ENCODE assay signal across 11 mouse cellular contexts in the genomic region with DNA sequence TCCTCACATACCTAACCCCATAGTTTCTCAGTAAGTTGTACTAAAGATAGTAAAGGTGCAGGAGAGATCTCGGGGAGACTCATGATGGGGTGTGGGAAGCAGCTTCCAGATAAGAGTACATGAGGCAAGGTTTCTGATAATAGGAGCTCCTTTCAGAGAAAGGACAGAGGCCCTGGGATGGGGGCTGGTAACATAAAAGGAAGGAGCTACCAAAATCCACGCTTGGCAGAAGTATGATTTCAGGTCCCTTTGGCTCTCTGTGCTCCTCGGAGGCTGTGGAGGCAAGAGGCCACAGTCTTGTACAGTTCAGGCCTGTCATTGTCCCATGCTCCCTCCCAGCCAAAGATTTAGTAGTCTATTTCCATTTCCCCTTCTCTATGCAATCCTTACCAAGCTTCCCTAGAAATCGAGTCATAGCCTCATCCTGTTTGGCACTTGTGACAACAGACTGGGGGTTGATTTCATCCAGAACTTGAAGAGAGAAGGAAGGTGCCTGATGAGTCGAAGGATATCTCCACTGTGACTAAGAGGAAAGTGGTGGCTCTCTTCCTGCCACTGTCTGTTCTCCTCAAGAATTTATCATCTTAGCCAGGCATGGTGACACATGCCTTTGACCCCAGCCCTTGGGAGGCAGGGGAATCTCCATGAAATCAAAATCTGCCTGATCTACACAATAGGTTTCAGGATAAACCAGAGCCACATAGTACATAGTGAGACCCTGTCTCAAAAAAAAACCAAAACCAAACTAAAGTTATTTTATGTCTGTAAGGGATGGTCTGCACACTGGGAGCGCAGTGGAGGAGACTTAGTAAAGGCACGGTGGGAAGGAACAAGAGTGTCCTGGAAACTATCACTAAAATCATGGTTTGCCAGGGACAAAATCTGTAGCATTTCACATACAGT. TPM values are rescaled to one million over a fixed set of nuclear protein-coding genes. Genes with fewer than 3 reads are reported as not detected.
DNase-seq lines count a peak whose midpoint lies in the region; ATAC-seq and TF ChIP-seq lines count a peak whose summit lies in the region.
"Had no signal": no experiment of that assay in that cellular context is flagged by ENCODE, and none has a peak within 500 bp of the region (broad histone marks: within the 10 kb centered on the region; RNA-seq: fewer than 3 reads in every experiment).

No protein-coding gene starts in this region.

- H3K9ac ChIP-seq in forebrain, postnatal 0 days, result no peak overlapping the region
- H3K9ac ChIP-seq in liver, embryonic 16.5 days (ENCODE audit: low read depth, low read length), result peak overlapping the region; percentile 93

- DNase-seq in forebrain, postnatal 0 days, result no peak
- no peak for DNase-seq in gastrocnemius, adult 18-20 months (ENCODE audit: low spot score)
- DNase-seq in urinary bladder, postnatal 36 days (ENCODE audit: low spot score in 2 of 2), result no peak
- DNase-seq in urinary bladder, adult 18-20 months (ENCODE audit: low spot score in 2 of 2), result no peak
- DNase-seq: B cell, adult 2 months; cerebellum, adult 2 months; layer of hippocampus, adult 9-11 months had no signal

- no peak for ATAC-seq in erythroblast, adult 5-6 weeks (replicated peaks; ENCODE audit: low FRiP score, poor library complexity, severe bottlenecking)
- ATAC-seq in forebrain, postnatal 0 days, result no peak
- peak; percentile 16; the same call in 1 of the 2 replicates for ATAC-seq in liver, embryonic 16.5 days (ENCODE audit: low read depth)

- 89% methylated on average over 7 of the region's 7 CpGs for WGBS in forebrain, postnatal 0 days
- 28% methylated on average over 7 of the region's 7 CpGs for WGBS in liver, embryonic 16.5 days (ENCODE audit: insufficient replicate concordance)

- no peaks in the 10 kb centered on the region; the same call in 1 of the 2 replicates for H3K36me3 ChIP-seq in erythroblast, embryonic 14.5 days (ENCODE audit: control insufficient read depth)
- no peaks in the 10 kb centered on the region for H3K36me3 ChIP-seq in E14TG2a.4 (ENCODE audit: insufficient read depth, low read length)
- no peaks in the 10 kb centered on the region for H3K36me3 ChIP-seq in forebrain, postnatal 0 days (ENCODE audit: insufficient read depth)
- no peaks in the 10 kb centered on the region for H3K36me3 ChIP-seq in liver, embryonic 16.5 days (ENCODE audit: control insufficient read depth, insufficient read depth)

- peaks cover 84% of the 10 kb centered on the region for H3K4me1 ChIP-seq in erythroblast, embryonic 14.5 days (ENCODE audit: control insufficient read depth)
- peaks cover 48% of the 10 kb centered on the region for H3K4me1 ChIP-seq in E14TG2a.4 (replicated peaks; ENCODE audit: low read depth, low read length)
- peaks cover 5% of the 10 kb centered on the region; the same call in 1 of the 2 replicates for H3K4me1 ChIP-seq in forebrain, postnatal 0 days (ENCODE audit: insufficient read depth)
- H3K4me1 ChIP-seq in liver, embryonic 16.5 days (ENCODE audit: control insufficient read depth, low read depth, low read length), result peaks cover 65% of the 10 kb centered on the region

- H3K4me3 ChIP-seq in erythroblast, embryonic 14.5 days (replicated peaks), result peak overlapping the region; percentile 81
- peak overlapping the region; percentile 86; the same call in 1 of the 2 replicates for H3K4me3 ChIP-seq in E14TG2a.4 (replicated peaks; ENCODE audit: low read length)
- H3K4me3 ChIP-seq in forebrain, postnatal 0 days (ENCODE audit: low read depth, low read length), result no peak overlapping the region
- H3K4me3 ChIP-seq in liver, embryonic 16.5 days (ENCODE audit: low read depth, low read length), result peak overlapping the region; percentile 76

- TF ChIP-seq CTCF in E14TG2a.4 (conservative IDR thresholded peaks at IDR 0.05; ENCODE audit: low read length), result no peak
- TF ChIP-seq CTCF in forebrain, postnatal 0 days (IDR thresholded peaks at IDR 0.05; ENCODE audit: low read depth), result no peak

- H3K9me3 ChIP-seq in erythroblast, embryonic 14.5 days (ENCODE audit: control insufficient read depth, low read length), result no peaks in the 10 kb centered on the region
- H3K9me3 ChIP-seq in E14TG2a.4 (ENCODE audit: low read length), result no peaks in the 10 kb centered on the region
- H3K9me3 ChIP-seq in forebrain, postnatal 0 days (ENCODE audit: low read length), result no peaks in the 10 kb centered on the region
- no peaks in the 10 kb centered on the region for H3K9me3 ChIP-seq in liver, embryonic 16.5 days (replicated peaks; ENCODE audit: control insufficient read depth, low read length)

- no peaks in the 10 kb centered on the region for H3K27me3 ChIP-seq in erythroblast, embryonic 14.5 days (ENCODE audit: control insufficient read depth)
- H3K27me3 ChIP-seq in E14TG2a.4 (ENCODE audit: insufficient read depth, low read length), result peaks cover 30% of the 10 kb centered on the region
- no peaks in the 10 kb centered on the region for H3K27me3 ChIP-seq in forebrain, postnatal 0 days (ENCODE audit: insufficient read depth, low read length)
- H3K27me3 ChIP-seq in liver, embryonic 16.5 days (ENCODE audit: control insufficient read depth, insufficient read depth, low read depth, low read length), result no peaks in the 10 kb centered on the region

- no peak overlapping the region for H3K27ac ChIP-seq in forebrain, postnatal 0 days (ENCODE audit: low read depth, low read length)
- peak overlapping the region; percentile 93 for H3K27ac ChIP-seq in liver, embryonic 16.5 days (ENCODE audit: low read length)

- H3K4me2 ChIP-seq in forebrain, postnatal 0 days (ENCODE audit: low read depth), result peak overlapping the region; percentile 99; the same call in 1 of the 2 replicates
- H3K4me2 ChIP-seq in liver, embryonic 16.5 days (ENCODE audit: low read depth, low read length), result peak overlapping the region; percentile 99

RNA-seq across cellular contexts. Expression of a gene that starts 1.4 kb away (rescaled TPM):
- polyA plus RNA-seq in erythroblast, embryonic 14.5 days (2012), result 0.90 and 1.3 TPM in 2 replicates
- total RNA-seq in erythroblast, adult 5-6 weeks (2015; ENCODE audit: low replicate concordance), result 0.38 and 1.5 TPM in 2 replicates
- total RNA-seq in erythroblast, adult 5-6 weeks (2017; ENCODE audit: low replicate concordance), result 5.7 and 8.8 TPM in 2 replicates
- 1.3 and 2.2 TPM in 2 replicates for total RNA-seq in forebrain, postnatal 0 days (2014; rRNA removed)
- 1.1 and 1.3 TPM in 2 replicates for polyA plus RNA-seq in forebrain, postnatal 0 days (2015; fragmentation: Nextera tagmentation; extraction: Ambion mirVana)
- 4.2 and 4.6 TPM in 2 replicates for polyA plus RNA-seq in liver, embryonic 16.5 days (2015; fragmentation: Nextera tagmentation; extraction: Ambion mirVana)
- under 1 TPM in 1 of 2 experiments, not detected in 1; 0.28 TPM for total RNA-seq in gastrocnemius, adult 18-20 months (2021)

RNA-seq across cellular contexts. Expression of a gene that starts 4.6 kb away (rescaled TPM):
- polyA plus RNA-seq in erythroblast, embryonic 14.5 days (2012), result 5.1 and 6.0 TPM in 2 replicates
- total RNA-seq in erythroblast, adult 5-6 weeks (2015; ENCODE audit: low replicate concordance), result 74.6 and 85.9 TPM in 2 replicates
- total RNA-seq in erythroblast, adult 5-6 weeks (2017; ENCODE audit: low replicate concordance), result 66.9 and 68.8 TPM in 2 replicates
- total RNA-seq in forebrain, postnatal 0 days (2014; rRNA removed), result 26.8 and 29.3 TPM in 2 replicates
- 47.9 and 50.5 TPM in 2 replicates for polyA plus RNA-seq in forebrain, postnatal 0 days (2015; fragmentation: Nextera tagmentation; extraction: Ambion mirVana)
- polyA plus RNA-seq in liver, embryonic 16.5 days (2015; fragmentation: Nextera tagmentation; extraction: Ambion mirVana), result 112 and 121 TPM in 2 replicates
- 10 to 100 TPM in 1 of 2 experiments, 1 to 10 TPM in 1; 7.5 to 11.6 TPM for total RNA-seq in gastrocnemius, adult 18-20 months (2021)

RNA-seq across cellular contexts. Expression of a gene that starts 13.7 kb away (rescaled TPM):
- polyA plus RNA-seq in erythroblast, embryonic 14.5 days (2012), result 0.78 and 0.92 TPM in 2 replicates
- 1.0 and 1.7 TPM in 2 replicates for total RNA-seq in erythroblast, adult 5-6 weeks (2015; ENCODE audit: low replicate concordance)
- total RNA-seq in erythroblast, adult 5-6 weeks (2017; ENCODE audit: low replicate concordance), result 2.2 TPM in 1 of 2 replicates, not detected in the other
- 167 and 220 TPM in 2 replicates for total RNA-seq in forebrain, postnatal 0 days (2014; rRNA removed)
- polyA plus RNA-seq in forebrain, postnatal 0 days (2015; fragmentation: Nextera tagmentation; extraction: Ambion mirVana), result 261 and 299 TPM in 2 replicates
- polyA plus RNA-seq in liver, embryonic 16.5 days (2015; fragmentation: Nextera tagmentation; extraction: Ambion mirVana), result 16.3 and 18.1 TPM in 2 replicates
- 1 to 10 TPM; 4.5 to 8.7 TPM for total RNA-seq in gastrocnemius, adult 18-20 months (2021)

RNA-seq across cellular contexts. Expression of a gene that starts 17.3 kb away (rescaled TPM):
- 0.87 and 0.97 TPM in 2 replicates for polyA plus RNA-seq in erythroblast, embryonic 14.5 days (2012)
- 2.3 TPM in 1 of 2 replicates, not detected in the other for total RNA-seq in erythroblast, adult 5-6 weeks (2015; ENCODE audit: low replicate concordance)
- not detected in 2 replicates for total RNA-seq in erythroblast, adult 5-6 weeks (2017; ENCODE audit: low replicate concordance)
- 2.2 and 2.7 TPM in 2 replicates for total RNA-seq in forebrain, postnatal 0 days (2014; rRNA removed)
- 1.6 TPM in 2 replicates for polyA plus RNA-seq in forebrain, postnatal 0 days (2015; fragmentation: Nextera tagmentation; extraction: Ambion mirVana)
- 2.2 and 2.6 TPM in 2 replicates for polyA plus RNA-seq in liver, embryonic 16.5 days (2015; fragmentation: Nextera tagmentation; extraction: Ambion mirVana)
- total RNA-seq in gastrocnemius, adult 18-20 months (2021), result not detected

RNA-seq across cellular contexts. Expression of a gene that starts 20.0 kb away (rescaled TPM):
- polyA plus RNA-seq in erythroblast, embryonic 14.5 days (2012), result not detected in 2 replicates
- total RNA-seq in erythroblast, adult 5-6 weeks (2015; ENCODE audit: low replicate concordance), result not detected in 2 replicates
- total RNA-seq in erythroblast, adult 5-6 weeks (2017; ENCODE audit: low replicate concordance), result not detected in 2 replicates
- total RNA-seq in forebrain, postnatal 0 days (2014; rRNA removed), result not detected in 2 replicates
- polyA plus RNA-seq in forebrain, postnatal 0 days (2015; fragmentation: Nextera tagmentation; extraction: Ambion mirVana), result not detected in 2 replicates
- polyA plus RNA-seq in liver, embryonic 16.5 days (2015; fragmentation: Nextera tagmentation; extraction: Ambion mirVana), result 0.24 and 0.37 TPM in 2 replicates
- total RNA-seq in gastrocnemius, adult 18-20 months (2021), result not detected

Comparison
In these comparisons a context has a peak if more than half of its experiments do, and no peak if none do; other contexts are left out.
1. RNA of a gene that starts 13.7 kb away (total RNA-seq): 167 to 220 TPM in forebrain, postnatal 0 days; 4.5 to 8.7 TPM in gastrocnemius, adult 18-20 months and 1.0 to 2.2 TPM in erythroblast, adult 5-6 weeks; every median in the first group is over 10 times any median in the second.